Mouse (Mus musculus) megakaryocyte, embryonic 14.5 days (primary cell): ENCODE results near the gene Olfr314.

Source experiments
- FLI1 ChIP-seq: IDR thresholded peaks from 2 replicates; pipeline ENCODE4 v1.6.1; 2012; ENCODE audit warnings: low read length, inconsistent platforms, mixed read lengths
- GATA1 ChIP-seq: IDR thresholded peaks from 3 replicates; pipeline ENCODE4 v1.6.1; 2012; ENCODE audit warnings: mixed read lengths, low read length, inconsistent platforms, borderline replicate concordance

DNA sequence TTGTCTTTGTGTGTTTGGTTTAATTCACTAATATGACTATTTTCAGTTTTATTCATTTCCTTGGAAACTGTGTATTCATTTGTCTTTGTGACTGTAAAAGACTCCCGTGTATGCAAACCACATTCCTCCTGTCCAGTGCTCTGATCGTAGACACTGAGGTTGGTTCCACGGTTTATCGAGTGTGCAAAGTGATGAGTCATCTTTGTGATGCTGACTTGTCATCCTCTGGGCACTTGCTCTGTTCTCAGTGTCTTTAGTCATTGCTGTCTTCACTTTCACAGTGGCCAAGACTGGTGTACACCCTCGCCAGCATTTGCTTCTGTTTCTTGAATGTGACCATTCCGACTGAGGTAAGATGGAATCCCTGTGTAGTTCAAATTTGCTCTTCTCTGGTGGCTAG lies 7.9 kb downstream of the Olfr314 start:
- no peak for TF ChIP-seq GATA1
- no peak for TF ChIP-seq FLI1
